Mouse (Mus musculus) heart, embryonic 14.5 days (tissue): ENCODE data around the gene Dthd1. TPM values are rescaled to one million over a fixed set of nuclear protein-coding genes. Genes with fewer than 3 reads are reported as not detected.

Experiments used
- ATAC-seq: fragments of 200-750 bp; cut with Nextera tagmentation; 2 replicates; pipeline ENCODE4 v1.8.0; 2017; ENCODE audit warnings: low read depth, moderate TSS enrichment; ENCODE audit not compliant: insufficient number of reproducible peaks, insufficient read depth, low FRiP score
- H3K27ac ChIP-seq, 2 experiments: fragments of 200-500 bp in 1 of 2; fragments of 300-500 bp in 1 of 2; sonication (generic) in 1 of 2; replicated peaks in 1 of 2; 2 replicates each; pipeline ENCODE4 v1.5.1; 2012 to 2014; ENCODE audit warnings: low read depth in 2 of 2, low read length in 2 of 2, control low read depth in 1 of 2, mild to moderate bottlenecking in 1 of 2, mixed read lengths in 1 of 2; ENCODE audit not compliant: control insufficient read depth in 1 of 2, insufficient read depth in 1 of 2
- H3K27me3 ChIP-seq: fragments of 300-500 bp; sonication (generic); 2 replicates; pipeline ENCODE4 v1.6.1; 2014; ENCODE audit warnings: mild to moderate bottlenecking, low read length, control low read depth; ENCODE audit not compliant: control insufficient read depth, insufficient read depth
- H3K36me3 ChIP-seq: fragments of 300-500 bp; sonication (generic); 2 replicates; pipeline ENCODE4 v1.6.1; 2014; ENCODE audit warnings: mild to moderate bottlenecking, control low read depth, low read length, mixed read lengths; ENCODE audit not compliant: control insufficient read depth, insufficient read depth
- H3K4me1 ChIP-seq, 2 experiments: fragments of 200-500 bp in 1 of 2; fragments of 300-500 bp in 1 of 2; sonication (generic) in 1 of 2; 2 replicates each; pipeline ENCODE4 v1.6.1; 2012 to 2014; ENCODE audit warnings: low read length in 2 of 2, control low read depth in 1 of 2, mixed read lengths in 1 of 2; ENCODE audit not compliant: control insufficient read depth in 2 of 2, insufficient read depth in 2 of 2
- H3K4me2 ChIP-seq: fragments of 300-500 bp; sonication (generic); 2 replicates; pipeline ENCODE4 v1.6.1; 2014; ENCODE audit warnings: mild to moderate bottlenecking, low read length
- H3K4me3 ChIP-seq, 2 experiments: fragments of 200-500 bp in 1 of 2; fragments of 300-500 bp in 1 of 2; sonication (generic) in 1 of 2; 2 replicates each; pipeline ENCODE4 v1.5.1; 2012 to 2014; ENCODE audit warnings: low read length in 2 of 2, mild to moderate bottlenecking in 2 of 2, control low read depth in 1 of 2, low read depth in 1 of 2, moderate library complexity in 1 of 2; ENCODE audit not compliant: control insufficient read depth in 1 of 2, insufficient read depth in 1 of 2
- H3K9ac ChIP-seq: fragments of 300-500 bp; sonication (generic); 2 replicates; pipeline ENCODE4 v1.6.1; 2014; ENCODE audit warnings: mild to moderate bottlenecking, low read length
- H3K9me3 ChIP-seq: fragments of 300-500 bp; sonication (generic); 2 replicates; pipeline ENCODE4 v1.6.1; 2016; ENCODE audit warnings: low read length, control low read depth; ENCODE audit not compliant: control insufficient read depth
- WGBS: fragments of 180-500 bp; shearing (Covaris S2); extraction: QIAGEN DNeasy Blood & Tissue Kit; methylation state at CpG from one replicate; pipeline ENCODE4 v1.1.7; 2014; 5-methylcytosine and 5-hydroxymethylcytosine counted together
- polyA plus RNA-seq: library from polyadenylated mRNA; unstranded; fragments of >200 nt; fragmentation: Nextera tagmentation; extraction: Ambion mirVana; gene quantifications from 2 replicates; pipeline ENCODE4 v1.2.1, GENCODE M21; 2014

Gene Dthd1
- polyA plus RNA-seq, 1 experiment from 2014 or later: 0.11 TPM

GRCm38 (mm10) chr5:62867003-62867402, 53.4 kb downstream of the Dthd1 start:
- Histone ChIP-seq H3K4me1 (no peaks in the 10 kb centered on the region), H3K36me3 (no peaks in the 10 kb centered on the region), H3K27ac (no peak overlapping the region), H3K9ac (no peak overlapping the region), H3K4me3 (no peak overlapping the region), H3K27me3 (no peaks in the 10 kb centered on the region), H3K4me2 (no peak overlapping the region), H3K9me3 (no peaks in the 10 kb centered on the region)
- no peak for ATAC-seq

- no peak overlapping the region for H3K27ac ChIP-seq
- no peaks in the 10 kb centered on the region for H3K36me3 ChIP-seq
- H3K4me2 ChIP-seq: no peak overlapping the region
- ATAC-seq: no peak
- no peaks in the 10 kb centered on the region for H3K27me3 ChIP-seq
- no peaks in the 10 kb centered on the region for H3K9me3 ChIP-seq
- WGBS: 43% methylated on average over 1 of the region's 1 CpGs
- no peaks in the 10 kb centered on the region for H3K4me1 ChIP-seq
- H3K9ac ChIP-seq: no peak overlapping the region
- H3K4me3 ChIP-seq: no peak overlapping the region
These were observed 65.9 kb downstream of the Dthd1 start for GRCm38 (mm10) chr5:62879530-62879929.

GRCm38 (mm10) chr5:62895326-62895725, 81.7 kb downstream of the Dthd1 start:
- WGBS: 53% methylated on average over 3 of the region's 3 CpGs
- no peaks in the 10 kb centered on the region for H3K9me3 ChIP-seq
- no peak overlapping the region for H3K4me3 ChIP-seq
- no peak overlapping the region for H3K27ac ChIP-seq
- no peak overlapping the region for H3K4me2 ChIP-seq
- no peaks in the 10 kb centered on the region for H3K27me3 ChIP-seq
- H3K4me1 ChIP-seq: no peaks in the 10 kb centered on the region
- H3K36me3 ChIP-seq: no peaks in the 10 kb centered on the region
- ATAC-seq: no peak
- no peak overlapping the region for H3K9ac ChIP-seq

GRCm38 (mm10) chr5:62906954-62907353, 93.3 kb downstream of the Dthd1 start:
- H3K9me3 ChIP-seq: no peaks in the 10 kb centered on the region
- no peak overlapping the region for H3K4me3 ChIP-seq
- WGBS: 72% methylated on average over 2 of the region's 2 CpGs
- H3K4me2 ChIP-seq: no peak overlapping the region
- H3K27ac ChIP-seq: no peak overlapping the region
- ATAC-seq: no peak
- no peak overlapping the region for H3K9ac ChIP-seq
- no peaks in the 10 kb centered on the region for H3K4me1 ChIP-seq
- no peaks in the 10 kb centered on the region for H3K36me3 ChIP-seq
- H3K27me3 ChIP-seq: no peaks in the 10 kb centered on the region

GRCm38 (mm10) chr5:62909074-62909473, 95.5 kb downstream of the Dthd1 start:
- 64% methylated on average over 5 of the region's 5 CpGs for WGBS
- Histone ChIP-seq H3K27me3 (no peaks in the 10 kb centered on the region), H3K4me2 (no peak overlapping the region), H3K4me3 (no peak overlapping the region), H3K27ac (no peak overlapping the region), H3K9ac (no peak overlapping the region), H3K4me1 (no peaks in the 10 kb centered on the region), H3K36me3 (no peaks in the 10 kb centered on the region), H3K9me3 (no peaks in the 10 kb centered on the region)
- ATAC-seq: no peak

- no peak for ATAC-seq
- H3K36me3 ChIP-seq: no peaks in the 10 kb centered on the region
- H3K27ac ChIP-seq: no peak overlapping the region
- no peaks in the 10 kb centered on the region for H3K27me3 ChIP-seq
- H3K4me2 ChIP-seq: no peak overlapping the region
- no peak overlapping the region for H3K9ac ChIP-seq
- no peaks in the 10 kb centered on the region for H3K9me3 ChIP-seq
- H3K4me1 ChIP-seq: no peaks in the 10 kb centered on the region
- H3K4me3 ChIP-seq: no peak overlapping the region
These were observed 111.0 kb downstream of the Dthd1 start for GRCm38 (mm10) chr5:62924616-62925015.

Other genes starting within 250 kb of the Dthd1 start
- 2.9 and 4.9 TPM in 2 replicates for gene Arap2, start 47.7 kb upstream of the Dthd1 start, polyA plus RNA-seq